Mouse (Mus musculus): ENCODE data around the gene Tmed3.

Gene Tmed3
- long read RNA-seq, experiment 1, transcript Tmed3-201 (3 exons, 1,346 nt), result major isoform, 170 of 172 reads
- long read RNA-seq, experiment 1, partial matches to known transcripts, result 2 of 172 reads
- long read RNA-seq, experiment 1, other reads (novel, unspliced or antisense), result 0 of 172 reads
- long read RNA-seq, experiment 2, transcript Tmed3-201 (3 exons, 1,346 nt), result major isoform, 191 of 199 reads
- long read RNA-seq, experiment 2, partial matches to known transcripts, result 4 of 199 reads
- long read RNA-seq, experiment 2, other reads (novel, unspliced or antisense), result 2 of 199 reads

GRCm38 (mm10) chr9:89704265-89705196 lies at the start of gene Tmed3:
Gene Tmed3 (minus strand): TSS chr9:89705068.
- intact Hi-C loops (cut with DNase I), result no loop called here

GRCm38 (mm10) chr9:89740041-89740440 lies 35.2 kb upstream of the Tmed3 start:
- intact Hi-C loops (cut with DNase I), result no loop called here

GRCm38 (mm10) chr9:89738295-89738694 lies 33.4 kb upstream of the Tmed3 start, which contains the start of gene Ankrd34c:
Gene Ankrd34c (minus strand): TSS chr9:89738475.
- intact Hi-C loops (cut with DNase I), result no loop called here

- intact Hi-C loops (cut with DNase I), result no loop called here
These were observed 33.0 kb upstream of the Tmed3 start for GRCm38 (mm10) chr9:89737888-89738287.

GRCm38 (mm10) chr9:89736932-89737705 lies 32.3 kb upstream of the Tmed3 start:
- intact Hi-C loops (cut with DNase I), result no loop called here

- intact Hi-C loops (cut with DNase I), result no loop called here
These were observed 2.0 kb upstream of the Tmed3 start for GRCm38 (mm10) chr9:89706906-89707305.

GRCm38 (mm10) chr9:89705197-89705533 lies 297 bp upstream of the Tmed3 start:
- intact Hi-C loops (cut with DNase I), result no loop called here

GRCm38 (mm10) chr9:89700910-89701457 lies 3.9 kb downstream of the Tmed3 start:
- intact Hi-C loops (cut with DNase I), result no loop called here

- intact Hi-C loops (cut with DNase I), result no loop called here
These were observed 9.7 kb downstream of the Tmed3 start for GRCm38 (mm10) chr9:89695143-89695542.

- intact Hi-C loops (cut with DNase I), result no loop called here
These were observed 11.2 kb downstream of the Tmed3 start for GRCm38 (mm10) chr9:89693670-89694069.

- intact Hi-C loops (cut with DNase I), result no loop called here
These were observed 15.7 kb downstream of the Tmed3 start for GRCm38 (mm10) chr9:89689179-89689578.

GRCm38 (mm10) chr9:89687503-89688226 lies 17.2 kb downstream of the Tmed3 start:
- intact Hi-C loops (cut with DNase I), result no loop called here

GRCm38 (mm10) chr9:89686262-89686661 lies 18.6 kb downstream of the Tmed3 start:
- intact Hi-C loops (cut with DNase I), result no loop called here

- intact Hi-C loops (cut with DNase I), result loop anchor here (5.0 kb wide), 1 partner anchor 452 kb away; no protein-coding TSS in a partner anchor
These were observed 25.9 kb downstream of the Tmed3 start for GRCm38 (mm10) chr9:89678974-89679373.

GRCm38 (mm10) chr9:89674014-89674618 lies 30.8 kb downstream of the Tmed3 start:
- intact Hi-C loops (cut with DNase I), result loop anchor here (5.0 kb wide), 1 partner anchor 212 kb away; no protein-coding TSS in a partner anchor

- intact Hi-C loops (cut with DNase I), result loop anchor here (5.0 kb wide), 1 partner anchor 211 kb away; no protein-coding TSS in a partner anchor
These were observed 31.5 kb downstream of the Tmed3 start for GRCm38 (mm10) chr9:89673402-89673801.

GRCm38 (mm10) chr9:89669878-89670277 lies 35.0 kb downstream of the Tmed3 start:
- intact Hi-C loops (cut with DNase I), result loop anchor here (5.0 kb wide), 1 partner anchor 208 kb away; no protein-coding TSS in a partner anchor

- intact Hi-C loops (cut with DNase I), result no loop called here
These were observed 37.4 kb downstream of the Tmed3 start for GRCm38 (mm10) chr9:89667306-89667942.

GRCm38 (mm10) chr9:89650913-89651312 lies 54.0 kb downstream of the Tmed3 start:
- intact Hi-C loops (cut with DNase I), result no loop called here
